9 mouse cellular contexts compared by ENCODE assay signal in genomic region chr5:103028940-103029621, GRCm38 (mm10).
DNase-seq lines count a peak whose midpoint lies in the region; ATAC-seq and TF ChIP-seq lines count a peak whose summit lies in the region.
"Had no signal": no experiment of that assay in that cellular context is flagged by ENCODE, and none has a peak within 500 bp of the region (broad histone marks: within the 10 kb centered on the region; RNA-seq: fewer than 3 reads in every experiment).

No protein-coding gene starts in this region.

- H3K27ac ChIP-seq in lung, postnatal 0 days (ENCODE audit: low read length) = no peak overlapping the region
- 0 out of 2 replicates have a peak overlapping the region, but pooled peaks have one; percentile 16 for H3K27ac ChIP-seq in hindbrain, postnatal 0 days
- H3K27ac ChIP-seq in midbrain, embryonic 15.5 days = peak overlapping the region; percentile 40; the same call in 1 of the 2 replicates
- no peak overlapping the region for H3K27ac ChIP-seq in liver, postnatal 0 days (ENCODE audit: low read depth)
- H3K27ac ChIP-seq: macrophage had no signal

- H3K4me2 ChIP-seq in lung, postnatal 0 days (replicated peaks; ENCODE audit: low read depth, low read length) = no peak overlapping the region
- H3K4me2 ChIP-seq in hindbrain, postnatal 0 days (ENCODE audit: low read depth, low read length) = no peak overlapping the region; the same call in 1 of the 2 replicates
- H3K4me2 ChIP-seq in midbrain, embryonic 15.5 days = no peak overlapping the region
- no peak overlapping the region for H3K4me2 ChIP-seq in liver, postnatal 0 days (ENCODE audit: low read depth, low read length)

- DNase-seq in adrenal gland, postnatal 10 days = peak; percentile 34
- DNase-seq in adrenal gland, adult 2 months = no peak
- DNase-seq in lung, postnatal 10 days = peak; percentile 22
- no peak for DNase-seq in lung, postnatal 0 days (ENCODE audit: low spot score)
- peak; percentile 76 for DNase-seq in hindbrain, postnatal 0 days (ENCODE audit: low spot score)
- DNase-seq in spleen, postnatal 10 days (ENCODE audit: low spot score in 2 of 2) = no peak
- DNase-seq in liver, postnatal 0 days = no peak

- ATAC-seq in lung, postnatal 0 days = no peak
- peak; percentile 61 for ATAC-seq in hindbrain, postnatal 0 days
- 0 out of 2 replicates have a peak, but pooled peaks have one; percentile 17 for ATAC-seq in midbrain, embryonic 15.5 days (replicated peaks)
- no peak for ATAC-seq in liver, postnatal 0 days

- 69% methylated on average over 13 of the region's 13 CpGs for WGBS in lung, postnatal 0 days
- WGBS in hindbrain, postnatal 0 days = 32% methylated on average over 13 of the region's 13 CpGs
- WGBS in midbrain, embryonic 15.5 days = 40% methylated on average over 13 of the region's 13 CpGs
- WGBS in liver, postnatal 0 days (ENCODE audit: insufficient replicate concordance) = 63% methylated on average over 13 of the region's 13 CpGs

- TF ChIP-seq EP300 in lung, postnatal 0 days (IDR thresholded peaks at IDR 0.05) = no peak
- TF ChIP-seq EP300 in liver, postnatal 0 days (IDR thresholded peaks at IDR 0.05; ENCODE audit: low read depth) = no peak

- TF ChIP-seq CTCF in lung, postnatal 0 days (IDR thresholded peaks at IDR 0.05) = no peak
- TF ChIP-seq CTCF in hindbrain, postnatal 0 days (IDR thresholded peaks at IDR 0.05; ENCODE audit: low read depth) = no peak
- no peak for TF ChIP-seq CTCF in liver, postnatal 0 days (IDR thresholded peaks at IDR 0.05; ENCODE audit: low read depth)

- no peak overlapping the region for H3K9ac ChIP-seq in lung, postnatal 0 days (replicated peaks; ENCODE audit: low read depth)
- H3K9ac ChIP-seq in hindbrain, postnatal 0 days (replicated peaks; ENCODE audit: low read length) = no peak overlapping the region
- no peak overlapping the region for H3K9ac ChIP-seq in midbrain, embryonic 15.5 days
- H3K9ac ChIP-seq in liver, postnatal 0 days (replicated peaks) = no peak overlapping the region

- no peaks in the 10 kb centered on the region for H3K4me1 ChIP-seq in lung, postnatal 0 days (ENCODE audit: insufficient read depth, low read depth, low read length)
- peaks cover 7% of the 10 kb centered on the region; the same call in 1 of the 2 replicates for H3K4me1 ChIP-seq in hindbrain, postnatal 0 days (ENCODE audit: insufficient read depth, low read length)
- H3K4me1 ChIP-seq in midbrain, embryonic 15.5 days = peaks cover 8% of the 10 kb centered on the region
- no peaks in the 10 kb centered on the region for H3K4me1 ChIP-seq in liver, postnatal 0 days (ENCODE audit: insufficient read depth)

- H3K9me3 ChIP-seq in lung, postnatal 0 days (ENCODE audit: low read length) = no peaks in the 10 kb centered on the region
- no peaks in the 10 kb centered on the region for H3K9me3 ChIP-seq in hindbrain, postnatal 0 days (ENCODE audit: low read length)
- no peaks in the 10 kb centered on the region for H3K9me3 ChIP-seq in midbrain, embryonic 15.5 days
- H3K9me3 ChIP-seq in liver, postnatal 0 days (ENCODE audit: low read length) = no peaks in the 10 kb centered on the region

- no peaks in the 10 kb centered on the region for H3K27me3 ChIP-seq in lung, postnatal 0 days (replicated peaks; ENCODE audit: insufficient read depth, low read length)
- H3K27me3 ChIP-seq in hindbrain, postnatal 0 days (ENCODE audit: insufficient read depth, low read length) = no peaks in the 10 kb centered on the region
- H3K27me3 ChIP-seq in midbrain, embryonic 15.5 days (replicated peaks) = no peaks in the 10 kb centered on the region
- no peaks in the 10 kb centered on the region for H3K27me3 ChIP-seq in liver, postnatal 0 days (ENCODE audit: insufficient read depth, low read length)

- no peak overlapping the region for H3K4me3 ChIP-seq in lung, postnatal 0 days (ENCODE audit: low read depth, low read length)
- H3K4me3 ChIP-seq in hindbrain, postnatal 0 days (ENCODE audit: low read length) = no peak overlapping the region
- H3K4me3 ChIP-seq in midbrain, embryonic 15.5 days = no peak overlapping the region
- no peak overlapping the region for H3K4me3 ChIP-seq in liver, postnatal 0 days (ENCODE audit: low read depth, low read length)

- H3K36me3 ChIP-seq in lung, postnatal 0 days (ENCODE audit: insufficient read depth, low read length) = no peaks in the 10 kb centered on the region
- no peaks in the 10 kb centered on the region for H3K36me3 ChIP-seq in hindbrain, postnatal 0 days (ENCODE audit: insufficient read depth, low read length)
- no peaks in the 10 kb centered on the region for H3K36me3 ChIP-seq in midbrain, embryonic 15.5 days (replicated peaks)
- no peaks in the 10 kb centered on the region for H3K36me3 ChIP-seq in liver, postnatal 0 days (replicated peaks; ENCODE audit: insufficient read depth, low read length)

Comparison
In these comparisons a context has a peak if more than half of its experiments do, and no peak if none do; other contexts are left out.
1. DNase-seq: peak in adrenal gland, postnatal 10 days (single experiment), lung, postnatal 10 days (single experiment) and hindbrain, postnatal 0 days (single experiment); none in adrenal gland, adult 2 months (single experiment), lung, postnatal 0 days (single experiment), spleen, postnatal 10 days (0 of 2) and liver, postnatal 0 days (single experiment).
2. ATAC-seq: peak in hindbrain, postnatal 0 days (single experiment) and midbrain, embryonic 15.5 days (single experiment); none in lung, postnatal 0 days (single experiment) and liver, postnatal 0 days (single experiment).
3. H3K27ac ChIP-seq: peak in hindbrain, postnatal 0 days (single experiment) and midbrain, embryonic 15.5 days (single experiment); none in lung, postnatal 0 days (single experiment) and liver, postnatal 0 days (single experiment).